Mouse (Mus musculus) liver, postnatal 0 days (tissue): Measurements from ENCODE around the gene Ugt1a7c.
"Not testable (repeated sequence)": the region's sequence is repeated elsewhere in the genome, so short reads cannot be mapped to it uniquely, and the experiment has no call there.

Experiments used
- CTCF ChIP-seq: sonication (generic); IDR thresholded peaks from 2 replicates; pipeline ENCODE4 v1.5.1; 2016; ENCODE audit warnings: antibody characterized with exemption, low read depth
- EP300 ChIP-seq: IDR thresholded peaks from 2 replicates; pipeline ENCODE4 v1.6.1; 2016; ENCODE audit warnings: antibody characterized with exemption, low read depth, mild to moderate bottlenecking

- TF ChIP-seq CTCF, EP300: not testable (repeated sequence)
Measured at GRCm38 (mm10) chr1:88129091-88129490, 34.2 kb downstream of the Ugt1a7c start.
